21 mouse cellular contexts compared by ENCODE assay signal in genomic region chr6:51890356-51890755, GRCm38 (mm10).
DNase-seq lines count a peak whose midpoint lies in the region; ATAC-seq and TF ChIP-seq lines count a peak whose summit lies in the region.
"Had no signal": no experiment of that assay in that cellular context is flagged by ENCODE, and none has a peak within 500 bp of the region (broad histone marks: within the 10 kb centered on the region; RNA-seq: fewer than 3 reads in every experiment).

No protein-coding gene starts in this region.

- H3K4me1 ChIP-seq in embryonic facial prominence, embryonic 14.5 days (ENCODE audit: control insufficient read depth, insufficient read depth, low read length) = peaks cover 5% of the 10 kb centered on the region; the same call in 1 of the 2 replicates
- H3K4me1 ChIP-seq in embryonic facial prominence, embryonic 10.5 days = no peaks in the 10 kb centered on the region
- H3K4me1 ChIP-seq in kidney, embryonic 16.5 days (ENCODE audit: insufficient read depth, low read length) = peaks cover 18% of the 10 kb centered on the region
- H3K4me1 ChIP-seq in kidney, embryonic 14.5 days (ENCODE audit: control insufficient read depth, insufficient read depth, low read length) = peaks cover 7% of the 10 kb centered on the region; the same call in 1 of the 2 replicates
- H3K4me1 ChIP-seq in lung, postnatal 0 days (ENCODE audit: insufficient read depth, low read depth, low read length) = peaks cover 12% of the 10 kb centered on the region
- peaks cover 13% of the 10 kb centered on the region for H3K4me1 ChIP-seq in lung, adult 2 months (ENCODE audit: control insufficient read depth, insufficient read depth, low read length)
- H3K4me1 ChIP-seq: forebrain, embryonic 10.5 days; midbrain, embryonic 12.5 days had no signal

- H3K27ac ChIP-seq in embryonic facial prominence, embryonic 14.5 days (replicated peaks; ENCODE audit: low read depth, low read length) = no peak overlapping the region
- no peak overlapping the region for H3K27ac ChIP-seq in embryonic facial prominence, embryonic 10.5 days (replicated peaks)
- peak overlapping the region; percentile 26; the same call in 1 of the 2 replicates for H3K27ac ChIP-seq in kidney, embryonic 16.5 days (ENCODE audit: low read length)
- H3K27ac ChIP-seq in kidney, embryonic 14.5 days (ENCODE audit: low read depth, low read length) = no peak overlapping the region
- H3K27ac ChIP-seq in lung, postnatal 0 days (ENCODE audit: low read length) = 0 out of 2 replicates have a peak overlapping the region, but pooled peaks have one; percentile 2
- H3K27ac ChIP-seq: forebrain, embryonic 10.5 days; hindbrain, embryonic 14.5 days; midbrain, embryonic 12.5 days had no signal

- no peak overlapping the region for H3K4me2 ChIP-seq in embryonic facial prominence, embryonic 14.5 days (ENCODE audit: low read depth, low read length)
- no peak overlapping the region for H3K4me2 ChIP-seq in kidney, embryonic 16.5 days (replicated peaks; ENCODE audit: low read depth, low read length)
- no peak overlapping the region for H3K4me2 ChIP-seq in kidney, embryonic 14.5 days (replicated peaks; ENCODE audit: low read depth, low read length)
- no peak overlapping the region for H3K4me2 ChIP-seq in lung, postnatal 0 days (replicated peaks; ENCODE audit: low read depth, low read length)
- H3K4me2 ChIP-seq: heart, embryonic 12.5 days; hindbrain, embryonic 14.5 days; midbrain, embryonic 12.5 days had no signal

- no peak for TF ChIP-seq CTCF in lung, postnatal 0 days (IDR thresholded peaks at IDR 0.05)
- TF ChIP-seq CTCF in lung, adult 2 months (IDR thresholded peaks at IDR 0.05; ENCODE audit: insufficient read depth, low read length) = no peak

- no peak overlapping the region for H3K9ac ChIP-seq in embryonic facial prominence, embryonic 14.5 days (ENCODE audit: low read depth, low read length)
- H3K9ac ChIP-seq in kidney, embryonic 16.5 days (replicated peaks; ENCODE audit: low read length) = no peak overlapping the region
- no peak overlapping the region for H3K9ac ChIP-seq in kidney, embryonic 14.5 days (ENCODE audit: low read depth, low read length)
- no peak overlapping the region for H3K9ac ChIP-seq in lung, postnatal 0 days (replicated peaks; ENCODE audit: low read depth)
- H3K9ac ChIP-seq: heart, embryonic 12.5 days; hindbrain, embryonic 14.5 days; midbrain, embryonic 12.5 days had no signal

- no peak for TF ChIP-seq POLR2A in lung, adult 2 months (IDR thresholded peaks at IDR 0.05; ENCODE audit: borderline replicate concordance, extremely low read depth, low read depth, low read length)

- H3K4me3 ChIP-seq in embryonic facial prominence, embryonic 14.5 days (ENCODE audit: low read depth, low read length) = no peak overlapping the region
- H3K4me3 ChIP-seq in embryonic facial prominence, embryonic 10.5 days = no peak overlapping the region
- no peak overlapping the region for H3K4me3 ChIP-seq in kidney, embryonic 16.5 days (ENCODE audit: low read length)
- no peak overlapping the region for H3K4me3 ChIP-seq in kidney, embryonic 14.5 days (ENCODE audit: low read length)
- H3K4me3 ChIP-seq in lung, postnatal 0 days (ENCODE audit: low read depth, low read length) = no peak overlapping the region
- no peak overlapping the region for H3K4me3 ChIP-seq in lung, adult 2 months (replicated peaks; ENCODE audit: extremely low read depth, low read depth, low read length)
- H3K4me3 ChIP-seq: forebrain, embryonic 10.5 days; heart, embryonic 12.5 days; midbrain, embryonic 12.5 days had no signal

- ATAC-seq in embryonic facial prominence, embryonic 14.5 days (ENCODE audit: low read depth) = no peak
- ATAC-seq in kidney, embryonic 16.5 days (ENCODE audit: low FRiP score, low TSS enrichment) = no peak
- no peak for ATAC-seq in kidney, embryonic 14.5 days (ENCODE audit: low FRiP score, low TSS enrichment)
- ATAC-seq in lung, postnatal 0 days = no peak
- ATAC-seq: forebrain, embryonic 16.5 days had no signal

- 45% methylated on average over 5 of the region's 5 CpGs for WGBS in embryonic facial prominence, embryonic 14.5 days
- 84% methylated on average over 5 of the region's 5 CpGs for WGBS in embryonic facial prominence, embryonic 10.5 days
- WGBS in kidney, embryonic 16.5 days = 55% methylated on average over 5 of the region's 5 CpGs
- 58% methylated on average over 5 of the region's 5 CpGs for WGBS in kidney, embryonic 14.5 days
- 43% methylated on average over 5 of the region's 5 CpGs for WGBS in lung, postnatal 0 days
- whole genome bisulfite sequencing in lung, adult 2 months = 65% methylated on average over 5 of the region's 5 CpGs

- TF ChIP-seq EP300 in lung, postnatal 0 days (IDR thresholded peaks at IDR 0.05) = no peak

- H3K9me3 ChIP-seq in embryonic facial prominence, embryonic 14.5 days (ENCODE audit: control insufficient read depth, low read length) = no peaks in the 10 kb centered on the region
- no peaks in the 10 kb centered on the region for H3K9me3 ChIP-seq in embryonic facial prominence, embryonic 10.5 days
- H3K9me3 ChIP-seq in kidney, embryonic 16.5 days (ENCODE audit: low read length) = no peaks in the 10 kb centered on the region
- no peaks in the 10 kb centered on the region for H3K9me3 ChIP-seq in kidney, embryonic 14.5 days (ENCODE audit: control insufficient read depth, low read length)
- no peaks in the 10 kb centered on the region for H3K9me3 ChIP-seq in lung, postnatal 0 days (ENCODE audit: low read length)
- H3K9me3 ChIP-seq: forebrain, embryonic 10.5 days; heart, embryonic 12.5 days; midbrain, embryonic 12.5 days had no signal

- H3K27me3 ChIP-seq in embryonic facial prominence, embryonic 14.5 days (replicated peaks; ENCODE audit: control insufficient read depth, insufficient read depth, low read length) = no peaks in the 10 kb centered on the region
- no peaks in the 10 kb centered on the region for H3K27me3 ChIP-seq in embryonic facial prominence, embryonic 10.5 days (replicated peaks; ENCODE audit: low read depth, poor library complexity, severe bottlenecking)
- no peaks in the 10 kb centered on the region for H3K27me3 ChIP-seq in kidney, embryonic 16.5 days (ENCODE audit: insufficient read depth, low read length)
- H3K27me3 ChIP-seq in kidney, embryonic 14.5 days (ENCODE audit: control insufficient read depth, insufficient read depth, low read length) = no peaks in the 10 kb centered on the region
- H3K27me3 ChIP-seq in lung, postnatal 0 days (replicated peaks; ENCODE audit: insufficient read depth, low read length) = no peaks in the 10 kb centered on the region
- H3K27me3 ChIP-seq: heart, embryonic 12.5 days had no signal

- DNase-seq in embryonic facial prominence, embryonic 14.5 days (ENCODE audit: low spot score) = peak; percentile 34
- DNase-seq in embryonic facial prominence, embryonic 10.5 days (ENCODE audit: low spot score) = no peak
- no peak for DNase-seq in lung, postnatal 0 days (ENCODE audit: low spot score)
- no peak for DNase-seq in lung, adult 2 months
- no peak for DNase-seq in urinary bladder, postnatal 4 days (ENCODE audit: low spot score in 2 of 2)
- DNase-seq: adrenal gland, postnatal 14 days; cerebellum, adult 9-10 months; gastrocnemius, postnatal 10 days; heart, postnatal 4 days; kidney, adult 11 months; kidney, postnatal 25 days; layer of hippocampus, postnatal 36 days; lung, postnatal 10 days; thymus, postnatal 25 days had no signal

- H3K36me3 ChIP-seq in embryonic facial prominence, embryonic 14.5 days (ENCODE audit: control insufficient read depth, insufficient read depth, low read length) = no peaks in the 10 kb centered on the region
- no peaks in the 10 kb centered on the region for H3K36me3 ChIP-seq in embryonic facial prominence, embryonic 10.5 days (replicated peaks)
- H3K36me3 ChIP-seq in kidney, embryonic 16.5 days (ENCODE audit: insufficient read depth, low read length) = no peaks in the 10 kb centered on the region
- no peaks in the 10 kb centered on the region for H3K36me3 ChIP-seq in kidney, embryonic 14.5 days (ENCODE audit: control insufficient read depth, insufficient read depth, low read length)
- no peaks in the 10 kb centered on the region for H3K36me3 ChIP-seq in lung, postnatal 0 days (ENCODE audit: insufficient read depth, low read length)
- H3K36me3 ChIP-seq: forebrain, embryonic 10.5 days; heart, embryonic 12.5 days; midbrain, embryonic 12.5 days had no signal

Comparison
In these comparisons a context has a peak if more than half of its experiments do, and no peak if none do; other contexts are left out.
1. H3K27ac ChIP-seq: peak in kidney, embryonic 16.5 days (single experiment) and lung, postnatal 0 days (single experiment); none in embryonic facial prominence, embryonic 14.5 days (single experiment), embryonic facial prominence, embryonic 10.5 days (single experiment) and kidney, embryonic 14.5 days (single experiment).